10 mouse cellular contexts compared by ENCODE assay signal in the genomic region with DNA sequence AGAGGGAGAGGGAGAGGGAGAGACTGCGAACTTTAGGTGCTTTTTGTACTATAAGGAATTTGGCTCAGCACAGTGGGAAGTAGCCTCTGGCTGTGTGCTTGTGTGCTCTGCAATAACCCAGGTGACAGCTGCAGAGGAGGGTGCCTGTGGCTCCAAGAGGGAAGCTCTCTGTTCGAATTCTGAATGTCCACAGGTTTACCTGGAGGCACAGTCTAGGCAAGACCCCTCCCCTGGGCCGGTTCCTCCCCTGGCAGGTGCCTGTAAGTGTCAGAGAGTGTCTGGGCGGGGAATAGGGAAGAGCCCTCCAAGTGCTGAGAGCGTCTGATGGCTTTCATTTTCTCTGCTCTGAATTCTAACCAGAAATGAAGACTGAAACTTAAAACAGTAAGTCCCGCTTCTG.
DNase-seq lines count a peak whose midpoint lies in the region; ATAC-seq and TF ChIP-seq lines count a peak whose summit lies in the region.
"Had no signal": no experiment of that assay in that cellular context is flagged by ENCODE, and none has a peak within 500 bp of the region (broad histone marks: within the 10 kb centered on the region; RNA-seq: fewer than 3 reads in every experiment).

No protein-coding gene starts in this region.

- H3K27ac ChIP-seq in forebrain, embryonic 16.5 days (ENCODE audit: low read length), result no peak overlapping the region
- no peak overlapping the region for H3K27ac ChIP-seq in forebrain, postnatal 0 days (ENCODE audit: low read depth, low read length)
- H3K27ac ChIP-seq in midbrain, embryonic 14.5 days (replicated peaks; ENCODE audit: low read depth, low read length), result no peak overlapping the region
- no peak overlapping the region for H3K27ac ChIP-seq in midbrain, embryonic 13.5 days
- peak overlapping the region; percentile 8; the same call in 1 of the 2 replicates for H3K27ac ChIP-seq in hindbrain, postnatal 0 days
- H3K27ac ChIP-seq in small intestine, adult 2 months (ENCODE audit: insufficient read depth, low read depth, low read length), result no peak overlapping the region
- H3K27ac ChIP-seq in forebrain, embryonic 14.5 days (ENCODE audit: low read depth, low read length), result no peak overlapping the region
- H3K27ac ChIP-seq: limb, embryonic 13.5 days had no signal

- H3K9me3 ChIP-seq in forebrain, embryonic 16.5 days (ENCODE audit: control insufficient read depth, low read length), result no peaks in the 10 kb centered on the region
- H3K9me3 ChIP-seq in forebrain, postnatal 0 days (ENCODE audit: low read length), result no peaks in the 10 kb centered on the region
- no peaks in the 10 kb centered on the region for H3K9me3 ChIP-seq in midbrain, embryonic 14.5 days (ENCODE audit: control insufficient read depth, low read length)
- no peaks in the 10 kb centered on the region for H3K9me3 ChIP-seq in midbrain, embryonic 13.5 days
- H3K9me3 ChIP-seq in hindbrain, postnatal 0 days (ENCODE audit: low read length), result no peaks in the 10 kb centered on the region
- no peaks in the 10 kb centered on the region for H3K9me3 ChIP-seq in forebrain, embryonic 14.5 days (replicated peaks; ENCODE audit: control insufficient read depth, low read length)
- H3K9me3 ChIP-seq: limb, embryonic 13.5 days had no signal

- H3K36me3 ChIP-seq in forebrain, embryonic 16.5 days (ENCODE audit: control insufficient read depth, insufficient read depth), result no peaks in the 10 kb centered on the region
- H3K36me3 ChIP-seq in forebrain, postnatal 0 days (ENCODE audit: insufficient read depth), result no peaks in the 10 kb centered on the region
- no peaks in the 10 kb centered on the region for H3K36me3 ChIP-seq in midbrain, embryonic 14.5 days (ENCODE audit: control insufficient read depth, insufficient read depth, low read length)
- no peaks in the 10 kb centered on the region for H3K36me3 ChIP-seq in midbrain, embryonic 13.5 days
- H3K36me3 ChIP-seq in hindbrain, postnatal 0 days (ENCODE audit: insufficient read depth, low read length), result no peaks in the 10 kb centered on the region
- no peaks in the 10 kb centered on the region for H3K36me3 ChIP-seq in small intestine, adult 2 months (ENCODE audit: control insufficient read depth, insufficient read depth, low read length)
- no peaks in the 10 kb centered on the region for H3K36me3 ChIP-seq in forebrain, embryonic 14.5 days (ENCODE audit: control insufficient read depth, insufficient read depth, low read length)

- H3K27me3 ChIP-seq in forebrain, embryonic 16.5 days (replicated peaks; ENCODE audit: control insufficient read depth, insufficient read depth, low read length), result no peaks in the 10 kb centered on the region
- H3K27me3 ChIP-seq in forebrain, postnatal 0 days (ENCODE audit: insufficient read depth, low read length), result no peaks in the 10 kb centered on the region
- H3K27me3 ChIP-seq in midbrain, embryonic 14.5 days (ENCODE audit: control insufficient read depth, insufficient read depth, low read length), result no peaks in the 10 kb centered on the region
- H3K27me3 ChIP-seq in midbrain, embryonic 13.5 days, result no peaks in the 10 kb centered on the region
- no peaks in the 10 kb centered on the region for H3K27me3 ChIP-seq in hindbrain, postnatal 0 days (ENCODE audit: insufficient read depth, low read length)
- no peaks in the 10 kb centered on the region; the same call in 1 of the 2 replicates for H3K27me3 ChIP-seq in small intestine, adult 2 months (ENCODE audit: control insufficient read depth, insufficient read depth, low read length)
- no peaks in the 10 kb centered on the region for H3K27me3 ChIP-seq in forebrain, embryonic 14.5 days (replicated peaks; ENCODE audit: control insufficient read depth, insufficient read depth, low read length)
- H3K27me3 ChIP-seq: limb, embryonic 13.5 days had no signal

- no peak overlapping the region for H3K9ac ChIP-seq in forebrain, embryonic 16.5 days (replicated peaks; ENCODE audit: low read depth, low read length)
- no peak overlapping the region for H3K9ac ChIP-seq in forebrain, postnatal 0 days
- H3K9ac ChIP-seq in midbrain, embryonic 14.5 days (replicated peaks; ENCODE audit: low read length), result no peak overlapping the region
- H3K9ac ChIP-seq in midbrain, embryonic 13.5 days (replicated peaks), result no peak overlapping the region
- no peak overlapping the region for H3K9ac ChIP-seq in hindbrain, postnatal 0 days (replicated peaks; ENCODE audit: low read length)
- H3K9ac ChIP-seq in forebrain, embryonic 14.5 days (ENCODE audit: low read length), result no peak overlapping the region
- H3K9ac ChIP-seq: limb, embryonic 13.5 days had no signal

- no peak for TF ChIP-seq POLR2A in small intestine, adult 2 months (IDR thresholded peaks at IDR 0.05; ENCODE audit: low read depth, low read length)

- H3K4me3 ChIP-seq in forebrain, embryonic 16.5 days (replicated peaks; ENCODE audit: low read length), result no peak overlapping the region
- H3K4me3 ChIP-seq in forebrain, postnatal 0 days (ENCODE audit: low read depth, low read length), result no peak overlapping the region
- no peak overlapping the region for H3K4me3 ChIP-seq in midbrain, embryonic 14.5 days (replicated peaks; ENCODE audit: low read depth, low read length)
- no peak overlapping the region for H3K4me3 ChIP-seq in midbrain, embryonic 13.5 days (replicated peaks)
- H3K4me3 ChIP-seq in hindbrain, postnatal 0 days (ENCODE audit: low read length), result no peak overlapping the region
- peak overlapping the region; percentile 30 for H3K4me3 ChIP-seq in small intestine, adult 2 months (ENCODE audit: low read depth, low read length)
- H3K4me3 ChIP-seq in forebrain, embryonic 14.5 days (ENCODE audit: low read depth, low read length), result no peak overlapping the region
- H3K4me3 ChIP-seq: limb, embryonic 13.5 days had no signal

- H3K4me1 ChIP-seq in forebrain, embryonic 16.5 days (replicated peaks; ENCODE audit: control insufficient read depth, insufficient read depth, low read length), result peaks cover 6% of the 10 kb centered on the region
- no peaks in the 10 kb centered on the region for H3K4me1 ChIP-seq in forebrain, postnatal 0 days (ENCODE audit: insufficient read depth)
- no peaks in the 10 kb centered on the region for H3K4me1 ChIP-seq in midbrain, embryonic 14.5 days (ENCODE audit: control insufficient read depth, insufficient read depth, low read length)
- peaks cover 7% of the 10 kb centered on the region for H3K4me1 ChIP-seq in midbrain, embryonic 13.5 days (replicated peaks)
- H3K4me1 ChIP-seq in hindbrain, postnatal 0 days (ENCODE audit: insufficient read depth, low read length), result no peaks in the 10 kb centered on the region; the same call in 1 of the 2 replicates
- H3K4me1 ChIP-seq in small intestine, adult 2 months (ENCODE audit: control insufficient read depth, insufficient read depth, insufficient read length, low read length), result peaks cover 4% of the 10 kb centered on the region; the same call in 1 of the 2 replicates
- H3K4me1 ChIP-seq in forebrain, embryonic 14.5 days (ENCODE audit: control insufficient read depth, insufficient read depth, low read length), result peaks cover 3% of the 10 kb centered on the region; the same call in 1 of the 2 replicates

- no peak for TF ChIP-seq CTCF in forebrain, postnatal 0 days (IDR thresholded peaks at IDR 0.05; ENCODE audit: low read depth)
- no peak for TF ChIP-seq CTCF in hindbrain, postnatal 0 days (IDR thresholded peaks at IDR 0.05; ENCODE audit: low read depth)
- TF ChIP-seq CTCF in small intestine, adult 2 months (IDR thresholded peaks at IDR 0.05; ENCODE audit: extremely low read depth, insufficient read length, insufficient replicate concordance, low read depth, low read length), result no peak

- WGBS in forebrain, embryonic 16.5 days, result 24% methylated on average over 6 of the region's 6 CpGs
- 25% methylated on average over 6 of the region's 6 CpGs for WGBS in forebrain, postnatal 0 days
- WGBS in midbrain, embryonic 14.5 days, result 17% methylated on average over 6 of the region's 6 CpGs
- 18% methylated on average over 6 of the region's 6 CpGs for WGBS in midbrain, embryonic 13.5 days
- 29% methylated on average over 6 of the region's 6 CpGs for WGBS in hindbrain, postnatal 0 days
- WGBS in small intestine, adult 2 months, result 9% methylated on average over 6 of the region's 6 CpGs
- 22% methylated on average over 6 of the region's 6 CpGs for WGBS in forebrain, embryonic 14.5 days

- no peak overlapping the region for H3K4me2 ChIP-seq in forebrain, embryonic 16.5 days (ENCODE audit: low read length)
- no peak overlapping the region for H3K4me2 ChIP-seq in forebrain, postnatal 0 days (ENCODE audit: low read depth)
- H3K4me2 ChIP-seq in midbrain, embryonic 14.5 days (ENCODE audit: low read length), result peak overlapping the region; percentile 10; the same call in 1 of the 2 replicates
- H3K4me2 ChIP-seq in midbrain, embryonic 13.5 days (replicated peaks), result no peak overlapping the region
- H3K4me2 ChIP-seq in hindbrain, postnatal 0 days (ENCODE audit: low read depth, low read length), result no peak overlapping the region
- H3K4me2 ChIP-seq in forebrain, embryonic 14.5 days (ENCODE audit: low read length), result no peak overlapping the region
- H3K4me2 ChIP-seq: limb, embryonic 13.5 days had no signal

- DNase-seq in forebrain, postnatal 0 days, result no peak
- DNase-seq in midbrain, embryonic 14.5 days, result no peak
- DNase-seq in hindbrain, postnatal 0 days (ENCODE audit: low spot score), result no peak
- DNase-seq in MN1 (ENCODE audit: low spot score), result no peak
- no peak for DNase-seq in forebrain, embryonic 14.5 days (ENCODE audit: low spot score)
- DNase-seq: kidney, adult 11 months had no signal

- peak; percentile 26; the same call in 1 of the 2 replicates for ATAC-seq in forebrain, embryonic 16.5 days
- ATAC-seq in forebrain, postnatal 0 days, result no peak
- ATAC-seq in midbrain, embryonic 14.5 days (ENCODE audit: low FRiP score, low TSS enrichment), result no peak
- no peak for ATAC-seq in midbrain, embryonic 13.5 days
- ATAC-seq in hindbrain, postnatal 0 days, result no peak
- no peak for ATAC-seq in forebrain, embryonic 14.5 days
